Mouse (Mus musculus) stomach, embryonic 14.5 days (tissue): ENCODE measurements around the gene Osm. TPM values are rescaled to one million over a fixed set of nuclear protein-coding genes. Genes with fewer than 3 reads are reported as not detected.

Experiments used
- ATAC-seq: fragments of 200-750 bp; cut with Nextera tagmentation; 2 replicates; pipeline ENCODE4 v1.8.0; 2017; ENCODE audit warnings: low read depth, moderate TSS enrichment; ENCODE audit not compliant: insufficient number of reproducible peaks, insufficient read depth, low FRiP score
- H3K27ac ChIP-seq: fragments of 300-500 bp; sonication (generic); 2 replicates; pipeline ENCODE4 v1.5.1; 2014; ENCODE audit warnings: mild to moderate bottlenecking, low read length, moderate library complexity, mixed read lengths
- H3K27me3 ChIP-seq: fragments of 300-500 bp; sonication (generic); 2 replicates; pipeline ENCODE4 v1.6.1; 2014; ENCODE audit warnings: low read length, control low read depth, mixed read lengths; ENCODE audit not compliant: control insufficient read depth, insufficient read depth
- H3K36me3 ChIP-seq: fragments of 300-500 bp; sonication (generic); 2 replicates; pipeline ENCODE4 v1.6.1; 2014; ENCODE audit warnings: mild to moderate bottlenecking, control low read depth, low read length, moderate library complexity, mixed read lengths; ENCODE audit not compliant: control insufficient read depth, insufficient read depth
- H3K4me1 ChIP-seq: fragments of 300-500 bp; sonication (generic); 2 replicates; pipeline ENCODE4 v1.6.1; 2014; ENCODE audit warnings: low read length, control low read depth, mixed read lengths; ENCODE audit not compliant: control insufficient read depth, insufficient read depth
- H3K4me2 ChIP-seq: fragments of 300-500 bp; sonication (generic); replicated peaks from 2 replicates; pipeline ENCODE4 v1.6.1; 2014; ENCODE audit warnings: low read depth, low read length, control low read depth
- H3K4me3 ChIP-seq: fragments of 300-500 bp; sonication (generic); 2 replicates; pipeline ENCODE4 v1.5.1; 2014; ENCODE audit warnings: low read depth, low read length, control low read depth
- H3K9ac ChIP-seq: fragments of 300-500 bp; sonication (generic); replicated peaks from 2 replicates; pipeline ENCODE4 v1.6.1; 2014; ENCODE audit warnings: low read depth, mild to moderate bottlenecking, control low read depth, low read length, moderate library complexity, mixed read lengths
- H3K9me3 ChIP-seq: fragments of 300-500 bp; sonication (generic); 2 replicates; pipeline ENCODE4 v1.6.1; 2016; ENCODE audit warnings: low read depth, low read length, control low read depth; ENCODE audit not compliant: control insufficient read depth
- WGBS: fragments of 180-500 bp; shearing (Covaris S2); extraction: QIAGEN DNeasy Blood & Tissue Kit; methylation state at CpG from one replicate; pipeline ENCODE4 v1.1.7; 2014; 5-methylcytosine and 5-hydroxymethylcytosine counted together
- polyA plus RNA-seq: library from polyadenylated mRNA; unstranded; fragments of >200 nt; fragmentation: Nextera tagmentation; extraction: Ambion mirVana; gene quantifications from 2 replicates; pipeline ENCODE4 v1.2.1, GENCODE M21; 2014

Osm gene
- polyA plus RNA-seq, 1 experiment from 2014 or later = not detected

GRCm38 (mm10) chr11:4207655-4208054 lies 28.6 kb upstream of the Osm start:
- Histone ChIP-seq H3K36me3 (peaks cover 18% of the 10 kb centered on the region), H3K4me3 (no peak overlapping the region), H3K27me3 (no peaks in the 10 kb centered on the region), H3K27ac (no peak overlapping the region), H3K4me2 (no peak overlapping the region), H3K9ac (no peak overlapping the region), H3K9me3 (no peaks in the 10 kb centered on the region), H3K4me1 (peaks cover 3% of the 10 kb centered on the region; the same call in 1 of the 2 replicates)
- ATAC-seq = no peak
- WGBS = 94% methylated on average over 9 of the region's 9 CpGs

- H3K9ac ChIP-seq = no peak overlapping the region
- no peak for ATAC-seq
- H3K36me3 ChIP-seq = peaks cover 26% of the 10 kb centered on the region
- 75% methylated on average over 5 of the region's 5 CpGs for whole genome bisulfite sequencing
- no peak overlapping the region for H3K4me2 ChIP-seq
- H3K4me3 ChIP-seq = no peak overlapping the region
- no peaks in the 10 kb centered on the region for H3K9me3 ChIP-seq
- no peaks in the 10 kb centered on the region for H3K4me1 ChIP-seq
- H3K27ac ChIP-seq = no peak overlapping the region
- H3K27me3 ChIP-seq = no peaks in the 10 kb centered on the region
These were observed 26.7 kb upstream of the Osm start for GRCm38 (mm10) chr11:4209556-4209955.

- H3K4me1 ChIP-seq = no peaks in the 10 kb centered on the region
- H3K4me3 ChIP-seq = no peak overlapping the region
- no peaks in the 10 kb centered on the region for H3K9me3 ChIP-seq
- no peak overlapping the region for H3K27ac ChIP-seq
- 29% methylated on average over 1 of the region's 1 CpGs for WGBS
- no peak for ATAC-seq
- H3K9ac ChIP-seq = no peak overlapping the region
- H3K27me3 ChIP-seq = no peaks in the 10 kb centered on the region
- H3K4me2 ChIP-seq = no peak overlapping the region
- peaks cover 33% of the 10 kb centered on the region for H3K36me3 ChIP-seq
These were observed 25.4 kb upstream of the Osm start for GRCm38 (mm10) chr11:4210786-4211185.

GRCm38 (mm10) chr11:4213107-4213506 lies 23.1 kb upstream of the Osm start:
- Histone ChIP-seq H3K27me3 (no peaks in the 10 kb centered on the region), H3K9me3 (no peaks in the 10 kb centered on the region), H3K4me3 (no peak overlapping the region), H3K4me2 (no peak overlapping the region), H3K9ac (no peak overlapping the region), H3K4me1 (no peaks in the 10 kb centered on the region), H3K27ac (no peak overlapping the region), H3K36me3 (peaks cover 33% of the 10 kb centered on the region)
- ATAC-seq = no peak
- WGBS = 92% methylated on average over 10 of the region's 10 CpGs

- Histone ChIP-seq H3K4me3 (no peak overlapping the region), H3K4me2 (no peak overlapping the region), H3K36me3 (peaks cover 29% of the 10 kb centered on the region), H3K9ac (no peak overlapping the region), H3K27me3 (no peaks in the 10 kb centered on the region), H3K4me1 (peaks cover 9% of the 10 kb centered on the region; the same call in 1 of the 2 replicates), H3K27ac (no peak overlapping the region), H3K9me3 (no peaks in the 10 kb centered on the region)
- WGBS = 95% methylated on average over 14 of the region's 14 CpGs
- ATAC-seq = no peak
These were observed 21.6 kb upstream of the Osm start for GRCm38 (mm10) chr11:4214572-4214971.

- H3K4me3 ChIP-seq = no peak overlapping the region
- peaks cover 29% of the 10 kb centered on the region for H3K36me3 ChIP-seq
- no peaks in the 10 kb centered on the region for H3K9me3 ChIP-seq
- no peak overlapping the region for H3K4me2 ChIP-seq
- no peak overlapping the region for H3K27ac ChIP-seq
- no peak overlapping the region for H3K9ac ChIP-seq
- no peaks in the 10 kb centered on the region for H3K27me3 ChIP-seq
- 71% methylated on average over 10 of the region's 10 CpGs for WGBS
- ATAC-seq = no peak
- H3K4me1 ChIP-seq = peaks cover 9% of the 10 kb centered on the region; the same call in 1 of the 2 replicates
These were observed 21.2 kb upstream of the Osm start for GRCm38 (mm10) chr11:4215061-4215460.

- H3K27ac ChIP-seq = peak overlapping the region; percentile 1; the same call in 1 of the 2 replicates
- no peaks in the 10 kb centered on the region for H3K9me3 ChIP-seq
- H3K4me2 ChIP-seq = no peak overlapping the region
- H3K36me3 ChIP-seq = peaks cover 19% of the 10 kb centered on the region
- no peak overlapping the region for H3K4me3 ChIP-seq
- WGBS = 77% methylated on average over 9 of the region's 9 CpGs
- H3K27me3 ChIP-seq = no peaks in the 10 kb centered on the region
- peaks cover 9% of the 10 kb centered on the region; the same call in 1 of the 2 replicates for H3K4me1 ChIP-seq
- ATAC-seq = no peak
- H3K9ac ChIP-seq = no peak overlapping the region
These were observed 19.8 kb upstream of the Osm start for GRCm38 (mm10) chr11:4216248-4217000.

- H3K27ac ChIP-seq = no peak within 1 kb of the TSS
- H3K27me3 ChIP-seq = no peaks in the 10 kb centered on the region
- H3K9me3 ChIP-seq = no peaks in the 10 kb centered on the region
- H3K9ac ChIP-seq = peak within 1 kb of the TSS; percentile 42; the same call in 1 of the 2 replicates
- WGBS = 2% methylated on average over 56 of the region's 56 CpGs
- peak; percentile 88 for ATAC-seq
- peak within 1 kb of the TSS; percentile 91 for H3K4me2 ChIP-seq
- H3K36me3 ChIP-seq = peaks cover 11% of the 10 kb centered on the region
- H3K4me1 ChIP-seq = peaks cover 9% of the 10 kb centered on the region; the same call in 1 of the 2 replicates
- peak within 1 kb of the TSS; percentile 39 for H3K4me3 ChIP-seq
These were observed 18.1 kb upstream of the Osm start, which contains the start of gene Castor1 for GRCm38 (mm10) chr11:4217914-4218629. TSS of gene Castor1 (plus strand) at chr11:4218225.
